Mouse (Mus musculus) v-Abl transformed pro-B cells (cell line): ENCODE measurements around the gene Wdr46.
"Not testable (repeated sequence)": the region's sequence is repeated elsewhere in the genome, so short reads cannot be mapped to it uniquely, and the experiment has no call there.

Experiments
- in situ Hi-C, 2 experiments: fragments of 400-800 bp; cut with MboI; formaldehyde crosslinking; loops; one replicate each; pipeline ENCODE4 v1.15.1; 2025; ENCODE audit not compliant: unreplicated experiment in 2 of 2

Gene Wdr46

DNA sequence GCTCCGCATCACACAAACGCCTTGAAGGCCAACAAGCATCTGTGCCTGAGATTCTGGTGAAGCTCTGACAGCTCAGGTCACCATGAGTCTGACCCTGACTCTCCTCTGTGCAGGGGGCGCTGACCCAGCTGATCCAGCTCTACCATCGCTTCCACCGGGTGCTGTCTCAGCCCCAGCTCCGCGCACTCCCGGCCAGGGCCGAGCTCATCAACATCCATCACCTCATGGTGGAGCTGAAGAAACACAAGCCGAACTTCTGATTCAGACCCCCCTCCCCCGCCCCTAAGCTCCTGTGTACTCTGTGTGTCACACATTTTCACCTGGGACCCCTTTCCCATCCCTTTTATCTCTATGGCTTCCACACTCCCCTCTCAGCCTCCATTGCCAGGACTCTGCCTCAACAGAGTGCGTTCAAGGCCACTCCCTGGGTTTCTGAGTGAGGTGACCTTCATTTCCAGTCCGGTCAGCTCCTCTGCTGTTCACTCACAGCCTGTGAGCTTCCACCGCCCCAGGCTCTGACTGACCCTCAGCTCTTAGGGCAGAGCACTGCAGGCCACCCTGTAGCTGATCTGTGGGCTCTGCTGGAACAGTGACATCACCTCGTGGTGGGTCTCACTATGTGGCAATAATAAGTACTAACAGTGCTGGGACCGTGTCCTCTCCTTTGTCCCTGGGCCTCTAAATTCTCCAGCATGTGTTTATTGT lies 25.5 kb downstream of the Wdr46 start:
- in situ Hi-C loops = loop anchor here (5.0 to 10.0 kb wide), 4 partner anchors 36 to 1339 kb away; partner anchors contain the start of gene H2-K1 (in 1 of the 2)

DNA sequence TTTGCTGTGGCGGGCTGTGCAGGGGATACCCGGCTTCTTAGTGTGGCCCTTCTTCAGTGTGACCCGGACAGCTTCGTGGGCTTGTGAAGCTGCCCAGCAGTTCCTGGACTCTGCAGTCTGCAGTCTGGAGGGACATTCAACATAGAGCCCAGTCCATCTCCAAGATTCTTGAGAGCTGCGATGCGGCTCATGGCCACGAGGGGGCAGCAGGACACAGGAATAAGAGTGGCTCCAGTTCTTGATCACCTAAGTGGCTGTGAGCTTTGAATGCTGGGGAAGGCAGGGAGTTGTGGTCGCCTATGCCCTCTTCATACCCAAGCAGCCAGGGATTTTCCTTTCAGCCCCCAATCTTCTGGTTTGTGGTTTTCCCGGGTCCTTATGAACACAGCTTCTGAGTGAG lies 28.0 kb downstream of the Wdr46 start:
- in situ Hi-C loops = loop anchor here (5.0 to 10.0 kb wide), 4 partner anchors 34 to 1336 kb away; partner anchors contain the start of gene H2-K1 (in 1 of the 2)

DNA sequence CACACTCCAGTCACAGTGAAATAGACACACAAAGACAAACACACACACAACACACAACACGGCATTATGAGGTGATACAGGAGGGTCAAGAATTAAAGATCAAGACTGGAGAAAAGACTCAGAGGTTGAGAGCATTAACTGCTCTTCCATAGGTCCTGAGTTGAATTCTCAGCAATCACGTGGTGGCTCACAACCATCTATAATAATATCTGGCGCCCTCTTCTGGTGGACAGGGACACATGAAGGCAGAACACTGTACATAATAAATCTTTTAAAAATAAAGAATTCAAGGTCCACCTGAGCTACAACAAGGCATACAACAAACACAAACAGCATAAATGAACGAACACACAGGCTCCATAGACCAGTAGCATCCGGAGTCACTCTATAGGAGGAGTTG lies 28.5 kb downstream of the Wdr46 start:
- in situ Hi-C loops = loop anchor here (5.0 to 10.0 kb wide), 4 partner anchors 33 to 1336 kb away; partner anchors contain the start of gene H2-K1 (in 1 of the 2)

DNA sequence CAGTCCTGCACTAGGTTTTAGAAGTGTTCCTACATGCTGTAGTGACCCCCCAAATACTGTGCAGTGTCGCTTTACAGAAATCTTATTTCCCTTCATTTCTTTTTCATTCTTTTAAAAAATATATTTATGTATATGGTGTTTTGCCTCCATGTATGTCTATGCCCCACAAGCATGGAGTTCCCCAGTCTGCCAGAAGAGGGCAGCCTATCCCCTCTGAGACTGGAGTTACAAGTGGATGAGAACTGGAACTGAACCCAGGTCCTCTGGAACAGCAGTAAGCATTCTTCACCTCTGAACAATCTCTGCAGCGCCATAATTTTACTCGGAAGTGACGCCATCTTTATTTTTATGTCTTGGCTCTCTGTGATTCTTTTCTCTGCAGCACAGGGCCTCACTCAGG lies 28.9 kb downstream of the Wdr46 start:
- in situ Hi-C loops = loop anchor here (5.0 to 10.0 kb wide), 4 partner anchors 33 to 1335 kb away; partner anchors contain the start of gene H2-K1 (in 1 of the 2)

DNA sequence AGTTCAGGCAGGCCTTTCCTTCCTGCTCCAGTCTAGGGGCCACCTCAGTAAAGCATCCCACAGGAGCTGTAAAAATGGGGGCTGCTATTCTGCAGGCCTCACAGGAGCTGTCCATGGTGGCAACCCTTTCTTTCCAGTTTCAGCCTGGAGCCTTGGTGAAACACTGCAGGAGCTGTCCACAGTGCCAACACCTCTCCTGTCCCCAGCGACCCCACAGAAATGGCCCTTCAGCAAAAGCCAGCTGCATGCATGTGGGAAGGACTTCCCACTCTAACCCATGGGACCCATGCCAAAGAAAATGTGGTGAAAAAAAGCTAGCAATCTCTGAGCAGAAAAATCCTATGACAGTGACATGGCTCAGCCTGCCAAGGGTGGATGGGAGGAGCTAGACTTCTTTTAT lies 32.2 kb downstream of the Wdr46 start:
- in situ Hi-C loops = loop anchor here (5.0 kb wide), 1 partner anchor 1300 kb away; no protein-coding TSS in a partner anchor

DNA sequence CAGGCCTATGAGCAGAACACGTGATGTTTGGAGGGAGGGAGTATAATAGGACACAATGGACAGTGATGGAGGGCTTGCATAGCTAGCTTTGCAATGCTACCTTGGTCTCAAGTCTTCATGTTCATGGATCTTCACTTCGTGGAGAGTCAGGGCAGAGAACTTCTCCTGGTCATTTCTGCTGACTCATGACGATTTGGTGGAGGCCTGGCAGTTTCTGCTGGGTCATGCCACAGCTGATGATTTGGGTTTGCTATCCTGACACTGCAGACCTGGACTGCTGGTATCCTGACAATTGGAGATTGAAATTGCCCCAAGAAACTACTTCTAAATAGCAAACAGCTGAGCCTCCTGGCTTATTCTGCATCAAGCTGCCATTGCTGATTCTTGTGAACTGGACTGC lies 33.1 kb downstream of the Wdr46 start:
- in situ Hi-C loops = loop anchor here (5.0 kb wide), 1 partner anchor 1299 kb away; no protein-coding TSS in a partner anchor

DNA sequence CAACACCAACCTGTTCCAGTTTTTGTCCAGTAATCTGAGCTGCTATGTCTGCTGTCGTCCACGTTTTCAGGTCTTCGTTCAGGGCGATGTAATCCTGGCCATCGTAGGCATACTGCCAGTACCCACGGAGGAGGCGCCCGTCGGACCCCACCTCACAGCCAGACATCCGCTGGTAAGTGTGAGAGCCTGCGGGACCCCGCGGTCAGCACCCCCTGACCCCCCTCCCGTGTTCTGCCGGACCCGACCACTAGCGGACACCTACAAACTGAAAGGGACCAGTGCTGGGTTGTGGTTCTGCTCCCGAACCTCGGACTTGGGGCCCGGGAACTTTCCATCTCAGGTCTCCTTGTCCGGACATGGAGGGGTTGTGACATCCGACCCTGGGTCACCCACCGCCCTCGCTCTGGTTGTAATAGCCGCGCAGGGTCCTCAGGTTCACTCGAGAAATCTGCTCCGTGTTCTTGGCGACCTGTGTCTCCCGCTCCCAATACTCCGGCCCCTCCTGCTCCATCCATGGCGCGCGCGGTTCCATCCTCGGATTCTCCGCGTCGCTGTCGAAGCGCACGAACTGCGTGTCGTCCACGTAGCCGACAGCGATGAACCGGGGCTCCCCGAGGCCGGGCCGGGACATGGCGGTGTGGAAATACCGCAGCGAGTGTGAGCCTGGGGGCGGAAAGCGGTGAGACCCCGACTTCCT lies 37.5 kb downstream of the Wdr46 start:
- in situ Hi-C loops = no loop called here

DNA sequence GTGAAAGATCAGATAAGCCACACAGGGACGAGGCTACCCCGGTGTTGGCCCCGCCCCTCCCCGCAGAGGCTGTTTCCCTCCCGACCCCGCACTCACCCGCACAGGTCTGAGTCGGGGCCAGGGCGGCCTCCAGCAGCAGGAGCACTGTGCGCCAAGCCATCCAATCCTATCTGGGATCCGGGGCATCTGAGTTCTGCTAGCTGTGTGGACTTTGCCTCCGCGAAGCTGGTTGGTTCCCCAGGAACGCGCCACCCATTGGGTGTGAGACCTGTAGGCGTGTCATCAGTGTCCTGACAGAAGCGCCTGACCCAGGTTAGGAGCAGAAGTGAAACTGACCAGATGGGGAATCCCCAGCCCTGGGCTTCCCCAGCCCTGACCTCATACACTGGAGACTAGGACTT lies 38.2 kb downstream of the Wdr46 start:
- in situ Hi-C loops = no loop called here

DNA sequence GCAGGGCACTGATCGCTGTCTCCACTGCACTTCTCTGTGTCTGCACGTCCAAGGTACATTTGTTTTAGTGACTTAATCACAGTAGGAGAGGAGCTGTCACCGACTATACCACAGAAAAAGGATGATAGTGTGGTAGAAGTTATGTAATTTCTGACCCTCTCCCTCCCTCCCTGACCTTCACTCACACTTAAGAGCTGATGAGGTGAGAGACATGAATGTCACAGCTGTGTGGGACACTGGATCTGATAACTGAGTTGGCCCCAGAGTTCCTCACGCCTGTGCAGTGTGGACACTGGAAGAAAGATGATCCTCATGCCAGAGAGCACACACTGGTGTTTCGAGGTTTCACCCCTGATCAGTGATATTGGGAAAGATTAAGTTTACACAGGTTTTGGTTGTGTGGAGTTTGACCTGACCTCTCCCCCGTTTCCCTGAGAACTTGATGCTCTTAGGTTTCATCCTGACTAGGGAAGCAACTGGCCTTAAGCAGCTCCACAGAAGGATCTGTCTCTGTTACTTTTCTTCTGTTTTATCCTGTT lies 39.1 kb downstream of the Wdr46 start:
- in situ Hi-C loops = loop anchor here in 1 of 2 experiments (10.0 kb wide), 1 partner anchor 85 kb away; the partner anchor contains the start of gene Kifc1

DNA sequence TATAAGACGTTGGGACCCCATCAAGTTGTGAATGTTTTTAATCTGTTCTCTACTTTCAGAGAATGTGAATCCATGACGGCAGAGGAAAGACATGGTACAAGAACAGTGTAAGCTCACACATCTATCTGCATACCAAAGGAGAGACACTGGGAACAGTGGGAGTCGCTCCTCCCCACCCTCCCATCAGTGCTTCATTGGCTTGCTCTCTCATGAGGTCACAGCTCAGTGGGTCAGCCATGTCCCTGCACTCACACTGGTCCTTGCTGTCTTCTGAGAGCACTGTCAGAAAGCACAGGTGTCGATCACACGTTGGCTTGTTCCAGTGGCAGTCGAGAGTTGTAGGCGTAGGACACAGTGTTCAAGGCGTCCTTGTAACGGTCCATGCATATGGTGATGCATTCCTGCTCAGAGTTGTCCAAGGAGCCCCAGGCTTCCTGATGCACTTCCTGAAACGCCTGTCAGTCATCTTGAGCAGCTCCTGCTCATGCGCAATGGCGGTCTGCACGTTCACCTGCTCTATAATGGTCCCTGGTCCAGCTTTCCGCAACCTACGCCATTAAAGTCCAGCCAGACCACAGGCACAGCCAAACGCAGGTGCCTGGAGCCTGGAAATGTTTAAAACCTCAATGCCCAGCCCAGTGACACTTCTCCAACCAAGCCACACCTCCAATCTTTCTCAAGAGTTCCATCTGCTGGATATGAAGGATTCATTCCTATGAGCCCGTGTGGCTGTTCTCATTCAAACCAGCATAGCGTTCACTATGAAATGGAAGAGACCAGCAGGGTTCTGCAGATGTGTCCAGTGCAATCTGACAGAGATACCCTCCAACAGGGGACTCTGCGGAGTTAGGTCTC lies 39.9 kb downstream of the Wdr46 start:
- in situ Hi-C loops = loop anchor here in 1 of 2 experiments (10.0 kb wide), 1 partner anchor 86 kb away; the partner anchor contains the start of gene Kifc1

DNA sequence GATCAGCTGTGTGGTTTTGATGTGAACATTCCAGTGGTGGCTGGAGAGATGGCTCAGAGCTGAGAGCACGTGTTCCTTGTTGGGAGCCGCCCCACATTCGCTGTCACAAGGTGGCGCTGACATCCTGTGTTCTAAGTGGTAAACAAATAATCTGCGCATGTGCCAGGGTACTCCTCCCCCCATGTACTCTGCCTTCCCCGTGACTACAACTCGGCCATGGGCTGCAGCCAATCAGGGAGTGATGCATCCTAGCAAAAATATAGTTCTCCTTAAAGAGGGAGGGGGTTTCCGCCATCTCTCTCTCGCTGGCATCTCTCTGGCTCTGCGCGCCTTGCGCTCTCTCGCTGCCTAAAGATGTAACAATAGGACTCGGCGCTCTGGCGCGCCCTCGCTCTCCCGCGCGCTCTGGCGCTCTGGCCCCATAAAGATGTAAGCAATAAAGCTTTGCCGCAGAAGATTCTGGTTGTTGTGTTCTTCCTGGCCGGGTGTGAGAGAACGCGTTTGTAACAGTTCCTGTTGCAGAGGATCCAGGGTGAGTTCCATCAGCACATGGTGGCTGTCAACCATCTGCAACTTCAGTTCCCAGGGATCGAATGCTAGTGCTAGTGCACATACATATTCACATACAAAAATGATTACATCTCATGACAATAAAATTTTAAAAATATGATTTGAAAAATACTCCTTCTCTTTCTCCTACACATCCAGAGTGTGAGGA lies 40.9 kb downstream of the Wdr46 start:
- in situ Hi-C loops = loop anchor here in 1 of 2 experiments (10.0 kb wide), 1 partner anchor 87 kb away; the partner anchor contains the start of gene Kifc1

DNA sequence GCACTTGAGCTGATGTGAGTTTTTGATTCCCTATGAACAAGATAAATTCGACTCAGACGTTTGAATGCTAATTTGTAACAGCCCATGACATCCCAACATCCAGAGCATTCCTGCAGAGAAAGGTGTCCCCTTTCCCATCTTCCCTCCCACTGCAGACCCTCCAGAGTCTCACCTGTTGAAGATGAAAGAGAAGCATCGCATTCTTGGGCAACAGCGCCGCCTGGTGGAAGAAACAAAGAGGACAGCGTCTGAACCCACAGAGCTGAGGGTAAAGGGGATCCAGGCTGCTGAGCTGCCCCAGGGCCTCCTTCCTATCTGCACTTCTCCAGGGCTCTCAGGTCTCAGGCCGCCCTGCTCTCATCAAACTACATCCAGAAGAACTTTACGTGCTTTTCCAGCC lies 41.7 kb downstream of the Wdr46 start:
- in situ Hi-C loops = loop anchor here in 1 of 2 experiments (10.0 kb wide), 1 partner anchor 87 kb away; the partner anchor contains the start of gene Kifc1

DNA sequence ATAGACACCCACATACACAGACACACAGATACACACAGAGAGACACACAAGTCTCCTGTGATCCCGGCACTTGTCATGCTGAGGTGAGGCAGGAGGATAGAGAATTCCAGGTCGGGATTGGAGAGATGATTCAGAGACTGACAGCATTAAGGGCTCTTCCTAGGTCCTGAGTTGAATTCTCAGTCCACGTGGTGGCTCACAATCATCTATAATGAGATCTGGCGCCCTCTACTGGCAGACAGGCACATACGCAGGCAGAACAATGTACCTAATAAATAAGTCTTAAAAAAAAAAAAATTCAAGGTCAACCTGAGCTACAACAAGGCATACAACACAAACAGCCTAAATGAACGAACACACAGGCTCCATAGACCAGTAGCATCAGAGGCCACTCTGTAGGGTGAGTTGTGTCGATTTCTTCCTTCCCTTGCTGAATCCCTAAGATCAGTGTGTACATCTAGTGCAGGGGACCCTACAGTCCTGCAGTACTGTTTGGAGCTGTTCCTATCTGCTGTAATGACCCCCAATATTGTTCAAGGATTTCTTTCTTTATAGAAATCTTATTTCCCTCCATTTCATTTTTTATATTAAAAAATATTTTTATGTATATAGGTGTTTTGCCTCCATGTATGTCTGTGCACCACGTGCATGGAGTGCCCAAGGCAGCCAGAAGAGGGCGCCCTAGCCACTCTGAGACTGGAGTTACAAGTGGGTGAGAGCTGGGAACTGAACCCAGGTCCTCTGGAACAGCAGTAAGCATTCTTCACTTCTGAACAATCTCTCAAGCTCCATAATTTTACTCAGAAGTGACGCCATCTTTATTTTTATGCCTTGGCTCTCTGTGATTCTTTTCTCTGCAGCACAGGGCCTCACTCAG lies 51.6 kb downstream of the Wdr46 start:
- in situ Hi-C loops = loop anchor here in 1 of 2 experiments (5.0 kb wide), 1 partner anchor 1275 kb away; no protein-coding TSS in a partner anchor

DNA sequence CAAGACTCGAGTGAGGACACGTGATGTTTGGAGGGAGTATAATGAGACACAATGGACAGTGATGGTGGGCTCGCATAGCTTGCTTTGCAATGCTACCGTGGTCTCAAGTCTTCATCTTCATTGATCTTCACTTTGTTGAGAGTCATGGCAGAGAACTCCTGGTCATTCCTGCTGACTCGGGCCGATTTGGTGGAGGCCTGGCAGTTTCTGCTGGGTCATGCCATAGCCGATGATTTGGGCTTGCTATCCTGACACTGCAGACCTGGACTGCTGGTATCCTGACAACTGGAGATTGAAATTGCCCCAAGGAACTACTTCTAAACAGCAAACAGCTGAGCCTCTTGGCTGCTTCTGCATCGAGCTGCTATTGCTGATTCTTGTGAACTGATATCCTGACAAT lies 54.5 kb downstream of the Wdr46 start:
- in situ Hi-C loops = loop anchor here in 1 of 2 experiments (5.0 kb wide), 1 partner anchor 1272 kb away; no protein-coding TSS in a partner anchor

DNA sequence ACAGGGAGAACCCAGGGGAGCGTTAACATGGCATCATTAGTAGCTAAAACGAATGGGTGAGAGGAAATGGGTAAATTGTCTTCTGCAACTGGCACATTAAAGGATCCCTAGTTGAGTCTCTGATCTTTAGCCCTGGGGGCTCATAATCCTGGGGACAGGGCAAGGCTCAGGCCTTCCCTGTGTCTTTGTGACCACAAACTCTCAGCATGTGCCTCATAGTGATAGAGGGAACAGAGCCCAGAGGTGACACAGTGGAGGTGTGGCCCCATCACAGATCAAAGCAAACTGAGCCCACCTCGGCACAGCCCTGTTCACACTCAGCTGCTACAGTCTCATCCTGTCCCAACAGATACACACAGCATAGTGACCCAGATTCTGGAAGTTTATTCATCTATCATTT lies 55.2 kb downstream of the Wdr46 start:
- in situ Hi-C loops = no loop called here

DNA sequence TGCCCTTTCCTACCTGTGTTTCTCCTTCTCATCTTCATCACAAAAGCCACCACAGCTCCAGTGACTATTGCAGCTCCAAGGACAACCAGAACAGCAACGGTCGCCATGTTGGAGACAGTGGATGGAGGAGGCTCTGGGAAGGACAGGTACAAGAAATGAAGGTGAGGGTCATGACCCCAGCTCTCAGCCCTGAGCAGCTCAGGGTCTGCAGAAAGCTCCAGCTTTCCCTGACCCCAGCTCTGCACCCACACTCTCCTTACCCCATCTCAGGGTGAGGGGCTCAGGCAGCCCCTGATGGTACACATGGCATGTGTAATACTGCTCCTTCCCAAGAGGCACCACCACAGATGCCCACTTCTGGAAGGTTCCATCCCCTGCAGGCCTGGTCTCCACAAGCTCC lies 56.6 kb downstream of the Wdr46 start:
- in situ Hi-C loops = not testable (repeated sequence)

DNA sequence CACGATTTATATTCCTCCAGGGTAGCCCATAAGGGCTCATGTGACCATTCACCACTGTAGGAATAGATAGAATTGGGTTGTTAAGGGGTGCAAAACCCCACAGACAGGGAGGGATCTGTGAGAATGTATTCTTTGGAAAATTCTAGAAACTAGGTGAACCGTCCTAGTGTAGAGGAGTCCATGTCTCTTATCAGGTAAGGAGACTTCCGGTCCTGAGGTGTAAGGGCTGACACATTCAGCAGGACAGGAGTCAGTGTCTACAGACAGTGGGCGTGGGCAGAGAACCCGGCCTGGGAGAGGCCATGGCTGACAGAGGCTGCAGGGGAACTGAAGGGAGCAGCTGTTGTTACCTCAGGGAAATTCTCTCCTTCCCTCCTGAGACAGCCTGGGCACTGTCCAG lies 58.2 kb downstream of the Wdr46 start:
- in situ Hi-C loops = not testable (repeated sequence)
